Mouse (Mus musculus): Measurements from ENCODE around the gene Atp4b.

The Atp4b gene

DNA sequence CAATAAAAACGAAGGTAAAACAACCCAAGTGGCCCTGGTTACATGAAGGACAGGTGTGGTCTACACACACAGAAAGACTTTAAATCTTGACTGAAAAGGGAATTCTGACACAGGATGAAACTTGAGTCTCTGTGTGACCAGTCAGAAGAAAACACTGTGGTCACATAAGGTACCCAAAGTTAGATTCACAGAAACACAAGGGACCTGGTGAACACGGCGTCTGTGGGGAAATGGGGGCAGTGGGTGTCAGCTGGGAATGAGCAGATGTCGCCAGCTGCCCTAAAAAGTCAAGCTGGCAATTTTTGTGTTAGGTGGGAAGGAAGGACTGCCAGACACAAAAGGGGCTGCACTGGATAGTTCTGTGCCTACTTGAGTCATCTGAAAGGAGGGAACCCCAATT is 13.6 kb downstream of the Atp4b start:
- no peak for DNase-seq (ENCODE audit: low read depth)

DNA sequence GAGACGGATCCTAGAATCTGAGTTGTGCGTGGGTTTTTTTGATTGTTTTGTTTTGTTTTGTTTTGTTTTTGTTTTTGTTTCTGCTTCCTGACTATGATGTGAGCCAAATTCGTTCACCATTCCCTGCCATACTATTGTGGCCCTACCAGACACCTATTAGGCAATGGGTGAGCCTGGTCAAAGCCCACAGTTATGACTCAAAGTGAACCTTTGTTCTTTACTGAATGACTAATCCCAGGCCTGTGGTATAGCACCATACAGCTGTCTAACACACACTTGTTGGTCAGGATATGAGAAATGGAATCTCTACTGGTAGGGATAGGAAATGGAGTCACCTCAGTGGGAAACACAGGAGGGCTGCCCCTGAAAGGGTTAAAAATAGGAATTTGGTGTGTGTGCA is 14.1 kb downstream of the Atp4b start:
- DNase-seq (ENCODE audit: low read depth) = peak; percentile 54

DNA sequence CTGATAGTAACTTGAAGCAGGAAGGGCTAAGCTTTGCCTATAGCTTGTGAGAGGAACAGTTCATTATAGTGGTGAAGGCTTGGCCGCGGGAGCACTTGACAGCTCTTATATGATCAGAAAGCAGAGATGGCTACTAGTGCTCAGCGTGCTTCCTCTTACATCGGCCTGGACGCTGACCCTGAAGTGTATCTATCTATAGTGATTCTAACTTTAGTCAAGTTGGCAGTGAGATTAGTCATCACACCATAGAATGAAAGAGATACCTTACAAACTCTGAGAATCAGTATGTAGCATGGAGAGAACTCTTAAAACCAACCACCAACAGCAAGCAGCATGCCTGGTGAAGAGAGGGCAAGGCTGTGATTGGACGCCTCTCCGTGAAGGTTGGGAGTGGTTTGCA is 15.0 kb downstream of the Atp4b start:
- no peak for DNase-seq (ENCODE audit: low read depth)

DNA sequence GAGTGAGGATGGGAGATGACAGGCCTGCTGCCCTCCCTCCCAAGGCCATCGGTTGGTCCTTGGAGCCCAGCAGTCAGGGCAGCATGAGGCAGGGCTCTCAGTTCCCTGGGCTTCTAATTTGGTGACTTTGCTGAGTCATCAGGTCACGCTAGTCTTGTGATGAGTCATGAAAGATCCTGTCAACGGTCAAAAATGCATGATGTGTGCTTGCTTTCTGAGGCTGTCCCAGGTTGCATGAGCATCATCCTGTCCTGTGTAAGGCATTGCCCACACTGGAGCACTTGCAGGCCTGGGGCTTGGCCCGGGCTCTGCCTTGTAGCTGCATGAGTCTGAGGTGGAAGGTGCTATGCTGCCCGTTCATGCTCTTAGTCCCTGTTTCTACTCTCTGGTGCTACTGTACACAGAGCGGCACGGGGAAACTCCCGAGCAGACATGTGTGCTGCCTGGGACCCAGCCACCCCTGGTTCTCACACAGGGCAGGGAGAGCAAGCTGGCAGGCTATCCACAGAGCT is 23.4 kb downstream of the Atp4b start:
- DNase-seq (ENCODE audit: low read depth) = peak; percentile 84

DNA sequence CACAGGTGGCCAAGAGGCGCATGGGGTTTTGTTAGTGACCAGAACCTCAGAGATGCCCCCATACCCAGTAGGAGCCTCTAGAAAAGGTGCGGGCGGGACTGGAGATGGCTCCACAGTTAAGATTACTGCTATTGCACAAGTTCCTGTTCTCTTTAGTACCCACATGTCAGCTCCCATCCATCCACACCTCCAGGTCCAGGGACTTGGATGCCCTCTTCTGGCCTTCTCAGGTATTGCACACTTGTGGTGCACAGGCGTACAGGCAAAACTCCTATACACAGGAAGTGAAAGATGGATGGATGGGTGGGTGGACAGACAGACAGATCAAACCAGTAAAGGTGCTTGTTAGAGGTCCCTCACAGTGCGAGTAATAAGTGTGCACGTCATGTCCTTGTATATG is 34.8 kb downstream of the Atp4b start:
- peak; percentile 66 for DNase-seq (ENCODE audit: low read depth)

DNA sequence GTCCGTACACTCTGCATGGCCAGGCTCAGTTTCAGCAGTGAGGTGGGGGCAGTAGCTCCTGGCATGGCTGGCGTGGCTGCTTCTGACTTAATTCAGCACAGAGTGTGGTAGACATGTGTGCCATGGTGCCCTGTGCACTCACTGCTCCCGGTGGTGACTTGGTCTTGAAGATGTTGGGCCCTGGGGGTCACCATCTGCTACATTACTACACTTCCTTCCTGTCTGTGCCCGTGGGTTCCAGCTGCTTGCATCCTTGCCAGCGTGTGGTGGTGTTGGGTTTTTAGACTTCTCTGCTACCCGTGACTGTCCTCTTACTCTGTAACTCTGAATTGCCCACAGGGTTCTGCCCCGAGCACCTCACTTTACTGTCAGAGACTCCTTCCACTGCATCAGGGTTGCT is 36.4 kb downstream of the Atp4b start:
- peak; percentile 82 for DNase-seq (ENCODE audit: low read depth)

DNA sequence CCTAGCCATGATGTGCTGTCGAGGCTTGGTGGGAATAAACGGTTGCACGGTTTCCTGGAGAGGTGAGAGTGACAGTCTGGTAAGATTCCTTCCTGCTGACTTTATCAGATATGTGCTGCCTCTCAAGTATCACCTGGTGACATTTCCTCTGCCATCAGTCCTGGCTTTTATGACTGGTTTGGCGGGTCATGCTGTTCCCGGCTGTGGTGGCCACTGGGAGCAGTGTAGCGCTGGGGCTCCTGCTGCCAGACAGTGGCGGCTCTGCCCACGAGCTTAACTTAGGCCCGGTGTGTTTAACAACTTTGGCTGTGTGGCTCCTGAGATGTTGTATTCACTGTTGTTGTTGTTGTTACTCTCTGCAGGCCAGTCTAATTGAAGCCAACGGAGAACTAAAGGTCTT is 39.9 kb downstream of the Atp4b start:
- DNase-seq (ENCODE audit: low read depth) = peak; percentile 68

DNA sequence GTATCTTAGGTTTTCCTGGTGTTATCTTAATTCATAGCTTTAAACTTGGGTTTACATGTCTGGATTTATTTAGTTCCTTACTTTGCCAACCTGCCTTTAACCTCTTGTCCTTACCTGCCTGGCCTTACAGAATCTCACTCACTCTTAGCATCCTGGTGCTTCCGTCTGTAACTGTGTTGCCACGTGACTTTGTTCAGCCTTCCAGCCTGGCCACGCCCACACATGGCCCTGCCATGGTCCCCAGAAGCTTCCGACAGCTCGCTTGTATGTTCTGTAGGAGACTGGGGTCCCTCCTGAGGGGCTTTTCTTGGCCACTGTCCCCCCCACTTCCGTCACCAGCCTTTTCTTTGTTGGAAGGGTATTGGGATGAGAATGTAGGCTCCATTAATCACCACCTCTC is 40.4 kb downstream of the Atp4b start:
- DNase-seq (ENCODE audit: low read depth) = no peak

DNA sequence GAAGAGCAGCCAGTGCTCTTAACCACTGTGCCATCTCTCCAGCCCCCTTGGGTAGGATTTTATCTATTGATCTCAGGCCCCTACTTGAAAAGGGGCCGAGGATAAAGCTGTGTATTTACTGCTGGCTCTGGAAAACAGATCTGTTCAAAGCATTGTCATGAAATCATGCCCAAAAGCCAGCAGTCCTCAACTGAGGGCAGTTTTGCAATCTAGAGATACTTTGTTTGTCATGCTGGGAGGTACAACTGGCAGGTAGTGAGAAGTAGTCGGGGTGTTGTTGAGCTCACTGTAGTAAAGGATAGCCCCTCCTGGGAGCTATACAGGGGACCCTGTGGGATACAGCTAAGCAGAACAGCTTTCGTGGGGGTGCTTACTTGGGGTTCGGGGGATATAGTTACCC is 42.7 kb downstream of the Atp4b start:
- DNase-seq (ENCODE audit: low read depth) = no peak

DNA sequence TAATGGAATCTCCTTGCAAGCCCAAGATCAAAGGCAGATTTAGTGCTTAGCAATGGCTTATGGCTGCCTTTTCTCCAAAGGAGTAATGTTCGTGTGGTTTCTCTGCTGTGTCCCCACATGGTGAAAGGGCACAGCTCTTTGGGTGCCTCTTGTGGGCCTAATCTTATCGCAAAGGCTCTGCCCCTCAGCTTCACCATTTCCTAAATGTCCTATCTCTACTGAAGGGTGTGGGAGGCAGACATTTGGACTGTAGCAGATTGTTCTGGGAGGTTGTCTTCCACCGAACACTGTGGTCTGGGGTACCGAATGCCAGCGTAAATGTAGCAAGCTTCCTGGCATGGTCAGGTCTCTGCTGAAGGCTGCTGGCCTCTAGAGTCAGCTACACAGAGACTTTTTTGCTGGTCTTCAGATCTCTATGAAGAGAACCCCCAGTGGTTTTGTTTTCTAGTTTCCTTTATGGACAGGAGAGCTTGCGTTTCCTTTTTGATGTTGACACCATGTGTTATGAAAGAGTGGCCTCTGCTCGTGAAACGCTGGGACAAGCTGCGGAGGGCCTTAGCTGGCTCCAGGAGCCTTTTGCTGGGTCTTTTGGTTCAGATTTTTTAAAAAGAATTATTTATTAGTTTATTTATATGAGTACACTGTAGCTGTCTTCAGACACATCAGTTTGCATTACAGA is 43.3 kb downstream of the Atp4b start:
- peak; percentile 61 for DNase-seq (ENCODE audit: low read depth)

DNA sequence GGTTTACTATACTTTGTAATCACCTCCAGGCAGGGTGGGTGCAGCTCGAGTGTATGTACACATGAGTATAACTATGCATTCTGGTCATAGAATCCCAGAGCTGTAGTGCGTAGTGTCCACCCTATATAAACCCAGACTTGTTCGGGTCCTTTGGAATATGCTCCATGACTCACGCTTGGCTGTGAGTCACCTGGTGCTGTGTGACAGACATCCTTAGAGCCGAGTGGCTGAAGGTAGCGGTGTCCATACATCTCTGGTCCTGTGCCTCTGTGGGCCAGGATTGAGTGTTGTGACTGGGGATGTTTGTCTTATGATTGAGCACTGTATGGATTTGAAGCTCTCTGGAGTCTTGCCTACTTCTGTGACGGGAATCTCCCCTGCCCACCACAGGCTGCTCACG is 44.0 kb downstream of the Atp4b start:
- DNase-seq (ENCODE audit: low read depth) = peak; percentile 35

DNA sequence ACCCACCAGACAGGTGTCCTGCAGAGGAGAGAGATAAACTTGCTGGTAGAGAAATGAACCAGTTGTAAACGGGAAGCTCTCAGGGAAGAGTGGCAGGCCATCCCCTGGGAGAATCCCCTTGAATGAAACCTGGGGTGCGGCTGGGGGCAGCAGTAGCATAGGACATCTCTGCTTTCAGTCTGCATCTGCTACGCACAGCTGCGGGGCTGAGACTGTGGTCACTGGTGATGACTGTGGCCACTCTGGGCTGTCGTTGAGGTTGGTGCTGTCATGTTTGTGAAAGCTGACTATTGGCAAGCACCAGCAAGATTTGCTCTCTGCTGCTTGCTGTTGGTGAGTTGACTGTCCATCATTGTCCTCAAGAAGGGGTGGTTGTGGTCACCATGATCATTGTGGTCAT is 45.0 kb downstream of the Atp4b start:
- peak; percentile 31 for DNase-seq (ENCODE audit: low read depth)

DNA sequence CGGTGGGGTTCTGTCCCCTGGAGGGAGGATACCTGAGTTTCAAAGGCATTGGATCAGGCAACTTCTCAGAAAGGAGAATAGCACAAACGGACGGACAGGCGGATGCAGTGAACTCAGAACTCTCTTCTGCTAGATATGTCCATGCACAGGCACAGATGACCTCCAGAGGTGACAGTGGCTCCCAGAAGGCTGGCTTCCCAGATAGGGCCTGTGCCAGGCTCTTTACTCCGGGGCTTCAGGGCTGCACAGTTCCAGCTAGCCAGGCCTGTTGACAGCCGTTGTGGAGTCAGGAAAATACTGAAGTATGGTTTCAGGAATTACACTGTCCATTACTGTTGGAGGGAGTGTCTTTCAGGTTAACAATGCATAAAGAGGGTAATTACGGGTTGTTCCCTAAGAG is 46.6 kb downstream of the Atp4b start:
- no peak for DNase-seq (ENCODE audit: low read depth)

DNA sequence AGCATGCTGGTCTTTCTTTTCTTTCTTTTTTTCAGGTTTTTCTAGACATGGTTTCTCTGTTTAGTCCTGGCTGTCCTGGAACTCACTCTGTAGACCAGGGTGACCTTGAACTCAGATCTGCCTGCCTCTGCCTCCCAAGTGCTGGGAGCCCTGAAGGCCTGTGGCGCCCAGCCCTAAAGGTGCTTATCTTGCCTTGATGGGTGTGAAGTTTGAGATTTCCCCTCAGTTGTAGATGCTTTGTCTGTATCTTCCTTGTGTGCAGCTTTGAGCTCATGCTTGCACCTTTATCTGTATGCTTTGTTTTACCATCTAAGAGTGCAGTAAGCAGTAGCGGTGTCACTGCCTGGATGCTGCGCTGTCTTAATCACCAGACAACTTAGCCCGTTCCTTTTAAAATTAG is 53.5 kb downstream of the Atp4b start:
- no peak for DNase-seq (ENCODE audit: low read depth)

DNA sequence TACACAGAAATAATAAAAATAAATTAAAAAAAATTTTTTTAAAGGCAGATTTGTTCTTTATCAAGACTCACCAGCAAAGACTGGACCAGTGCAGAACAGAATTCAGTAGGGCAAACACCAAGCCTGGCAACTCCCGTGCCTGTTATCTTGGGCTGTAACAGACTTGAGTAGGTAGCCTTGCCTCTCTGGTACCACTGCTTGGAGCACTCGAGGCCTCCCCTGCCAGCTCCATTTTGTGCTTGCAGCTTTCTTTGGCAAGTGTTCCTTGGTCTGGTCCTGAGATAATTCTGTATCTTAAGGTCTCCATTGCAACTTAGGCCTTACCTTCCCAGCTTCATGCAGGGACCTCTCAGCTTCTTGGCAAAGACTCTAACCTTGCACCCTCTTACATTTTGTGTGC is 54.3 kb downstream of the Atp4b start:
- DNase-seq (ENCODE audit: low read depth) = no peak

DNA sequence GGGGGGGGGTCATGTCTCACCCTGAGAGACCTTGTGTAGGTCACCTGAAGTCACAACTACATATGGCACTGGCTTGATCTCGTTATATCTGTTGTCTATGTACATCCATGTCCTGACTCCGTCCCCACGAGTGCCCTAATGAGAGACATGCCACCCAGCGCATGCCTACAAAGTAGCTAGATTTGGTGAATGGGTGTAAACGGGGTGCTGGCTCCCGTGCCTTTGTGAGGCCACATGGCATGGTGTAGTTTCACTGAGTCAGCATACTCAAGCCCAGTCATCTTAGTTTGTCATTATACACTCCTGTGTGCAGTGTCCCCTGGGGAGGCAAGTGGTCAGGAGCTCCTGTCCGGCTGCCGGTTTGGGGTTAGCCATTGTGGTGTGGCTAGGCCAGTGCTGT is 56.0 kb downstream of the Atp4b start:
- peak; percentile 37 for DNase-seq (ENCODE audit: low read depth)

DNA sequence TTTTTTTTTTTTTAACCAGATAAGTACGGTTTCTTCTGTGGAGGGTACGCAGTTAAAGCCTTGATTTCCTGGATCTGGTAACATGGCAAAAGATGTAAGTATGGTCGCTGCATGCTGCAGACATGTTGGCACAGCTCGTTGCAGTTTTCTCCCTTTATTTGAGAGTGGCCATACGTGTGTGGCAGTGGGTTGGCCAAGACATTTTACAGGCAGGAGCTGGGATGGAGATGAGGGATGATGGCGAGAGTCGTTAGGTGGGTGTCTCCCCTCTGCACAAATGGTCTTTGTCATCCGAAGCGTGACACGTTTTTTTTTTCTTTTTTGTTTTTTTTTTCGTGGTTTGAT is 57.0 kb downstream of the Atp4b start:
- DNase-seq (ENCODE audit: low read depth) = peak; percentile 55

DNA sequence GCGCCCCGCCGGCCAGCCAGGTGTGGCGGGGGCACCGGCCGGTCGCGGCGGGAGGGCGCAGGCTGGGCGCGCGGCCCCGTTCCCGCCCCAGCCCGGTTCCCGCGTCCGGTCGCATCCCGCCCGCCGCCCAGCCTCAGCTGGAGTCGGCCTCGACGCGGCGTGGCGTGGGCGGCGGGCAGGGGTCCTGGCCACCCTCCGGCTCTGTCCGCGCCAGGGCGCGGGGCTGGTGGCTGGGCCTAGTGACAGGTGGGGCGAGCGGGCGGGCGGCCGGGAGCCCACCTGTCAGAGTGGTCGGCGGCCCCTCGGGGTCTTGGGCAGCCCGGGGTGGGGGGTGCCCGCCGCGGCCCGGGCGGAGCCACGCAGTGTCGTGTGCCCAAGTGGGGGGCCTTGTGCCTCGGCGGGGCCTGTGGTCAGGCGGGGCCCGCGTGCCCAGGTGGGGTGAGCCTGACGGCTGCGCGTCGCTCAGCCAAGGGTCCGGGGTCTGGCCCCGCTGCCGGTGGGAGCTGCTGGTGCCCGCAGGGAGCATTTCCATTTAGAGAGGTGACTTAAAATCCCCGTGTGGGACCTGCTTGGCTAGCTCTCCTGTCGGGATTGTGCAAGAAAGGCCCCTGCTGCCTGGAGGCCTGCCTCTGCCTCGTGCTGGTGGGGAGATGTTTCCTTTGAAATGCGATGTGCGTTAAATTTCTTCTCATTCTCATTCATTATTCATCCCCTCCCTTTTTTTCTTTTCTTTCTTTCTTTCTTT is 57.6 kb downstream of the Atp4b start:
- peak; percentile 64 for DNase-seq (ENCODE audit: low read depth)

DNA sequence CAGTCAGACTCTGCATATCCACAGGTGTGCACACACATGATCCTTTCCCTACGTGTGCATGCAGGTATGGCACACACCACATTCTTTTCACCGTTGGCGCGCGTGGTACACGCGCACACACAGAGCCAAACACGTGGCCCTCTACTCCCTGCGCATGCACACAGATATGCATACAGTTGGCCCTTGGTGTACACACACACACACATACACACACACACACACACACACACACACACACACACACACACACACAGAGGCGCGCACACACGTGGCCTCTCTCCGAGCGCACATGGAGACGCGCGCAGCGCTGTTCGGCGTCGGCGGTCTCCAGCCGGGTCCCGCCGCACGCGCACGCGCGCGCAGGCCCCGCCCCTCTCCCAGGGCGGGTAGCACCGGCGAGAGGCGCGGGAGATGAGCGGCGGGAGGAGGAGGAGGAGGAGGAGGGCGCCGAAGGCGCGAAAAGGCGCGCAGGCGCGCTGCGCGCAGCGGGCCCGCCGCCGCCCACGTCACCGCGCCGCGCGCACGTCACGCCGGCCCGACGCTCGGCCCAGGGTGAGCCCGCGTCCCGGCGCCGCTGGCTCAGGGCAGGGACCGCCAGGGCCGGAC is 58.3 kb downstream of the Atp4b start, which contains the start of gene Tfdp1:
Tfdp1 (plus strand) TSS at position 497 of the 606 bp plus-strand sequence.
- DNase-seq (ENCODE audit: low read depth) = peak; percentile 88

DNA sequence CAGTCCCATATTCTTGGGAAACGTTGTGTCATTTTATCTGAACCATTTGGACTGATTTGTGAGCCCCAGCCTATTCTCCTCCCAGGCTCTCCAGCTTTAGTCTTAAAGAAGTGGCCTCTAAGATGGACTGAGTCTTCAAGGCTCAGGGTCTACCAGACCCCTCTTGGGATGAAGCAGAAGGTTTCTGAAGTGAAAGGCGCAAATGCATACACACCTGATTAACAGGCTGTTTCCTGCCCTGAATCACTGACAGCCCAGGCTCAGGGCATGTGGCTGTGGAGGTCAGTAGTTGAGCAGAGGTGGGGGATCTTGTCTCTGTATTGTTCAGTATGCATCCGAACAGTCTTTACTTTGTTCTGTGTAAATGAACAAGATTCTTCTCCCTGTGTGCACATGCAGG is 58.9 kb downstream of the Atp4b start:
- DNase-seq (ENCODE audit: low read depth) = no peak

DNA sequence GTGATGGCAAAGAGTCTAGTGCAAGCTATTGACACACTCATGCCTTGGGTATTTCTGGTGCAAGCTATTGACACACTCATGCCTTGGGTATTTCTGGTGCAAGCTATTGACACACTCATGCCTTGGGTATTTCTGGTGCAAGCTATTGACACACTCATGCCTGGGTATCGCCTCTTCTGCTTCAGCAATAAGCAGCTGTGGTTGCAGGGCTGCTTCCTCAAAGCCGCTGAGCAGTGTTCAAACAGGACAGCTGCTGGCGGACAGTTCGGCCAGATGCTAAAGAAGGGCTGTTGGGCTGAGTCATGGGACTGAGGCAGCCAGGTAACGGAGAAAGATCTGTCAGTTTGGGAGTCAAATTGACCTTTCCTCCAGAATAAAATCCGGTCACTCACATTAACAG is 59.4 kb downstream of the Atp4b start:
- peak; percentile 85 for DNase-seq (ENCODE audit: low read depth)
